Mouse (Mus musculus) adrenal gland (tissue): ENCODE results near the gene Cstad.

Source experiments
- intact Hi-C: fragments of 180-260 bp; cut with DNase I; formaldehyde crosslinking; loops from one replicate; pipeline ENCODE4 v1.15.1; 2025

Cstad gene

DNA sequence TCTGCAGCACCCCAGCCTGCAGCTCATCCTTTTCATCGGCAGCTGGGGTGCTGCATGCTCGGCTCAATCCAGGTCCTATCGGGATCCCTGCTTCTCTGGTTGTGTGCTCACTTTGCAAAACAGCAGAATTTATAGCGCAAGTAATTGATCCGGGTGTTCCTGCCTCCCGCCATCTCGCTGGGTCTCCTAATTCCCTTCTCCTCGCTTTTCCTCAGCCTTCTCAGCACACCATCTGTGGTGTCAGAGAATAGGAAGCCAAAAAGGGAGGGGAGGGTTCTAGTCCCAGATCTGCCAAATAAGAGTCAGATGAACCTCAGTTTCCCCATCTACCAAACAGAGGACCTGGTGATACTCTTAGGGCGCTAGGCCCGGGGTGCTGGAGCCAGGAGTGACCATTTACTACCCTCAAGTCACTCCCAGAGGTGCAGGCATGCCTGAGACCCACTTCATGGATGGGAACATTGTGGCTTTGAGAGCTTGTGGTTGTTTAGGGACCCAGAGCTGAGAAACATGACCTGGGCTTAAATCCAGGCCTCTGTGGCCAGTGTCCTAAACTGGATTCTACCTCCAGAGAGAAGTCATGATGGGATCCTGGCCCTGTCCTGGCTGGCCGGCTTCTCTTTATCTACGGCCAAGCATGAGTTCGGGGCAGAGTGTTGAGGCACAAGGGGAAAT lies 1.1 kb upstream of the Cstad start:
- intact Hi-C loops, result no loop called here

DNA sequence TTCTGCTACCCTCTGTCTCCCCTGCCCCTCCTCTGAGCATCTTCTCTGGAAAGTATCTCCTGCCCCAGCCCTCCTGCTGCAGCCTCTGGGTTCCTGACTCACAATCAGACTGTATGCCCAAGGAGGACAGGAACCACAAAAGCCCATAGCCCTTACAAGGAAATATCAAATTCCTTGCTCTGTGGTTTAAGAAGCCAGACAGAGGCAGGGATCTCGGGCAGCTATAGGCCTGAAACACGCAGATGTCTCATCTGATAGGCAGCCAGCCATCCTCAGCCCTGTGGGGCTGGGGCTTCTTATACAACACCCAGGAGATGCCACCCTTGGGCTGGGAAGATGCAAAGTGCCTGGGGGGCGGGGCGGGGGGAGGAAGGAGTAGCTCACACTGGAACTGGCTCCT lies 956 bp downstream of the Cstad start:
- intact Hi-C loops, result loop anchor here (5.0 kb wide), 1 partner anchor 197 kb away; no protein-coding TSS in a partner anchor

GRCm38 (mm10) chr2:30599621-30600020 lies 4.8 kb downstream of the Cstad start:
- intact Hi-C loops, result loop anchor here (5.0 kb wide), 2 partner anchors 58 to 193 kb away; no protein-coding TSS in a partner anchor

DNA sequence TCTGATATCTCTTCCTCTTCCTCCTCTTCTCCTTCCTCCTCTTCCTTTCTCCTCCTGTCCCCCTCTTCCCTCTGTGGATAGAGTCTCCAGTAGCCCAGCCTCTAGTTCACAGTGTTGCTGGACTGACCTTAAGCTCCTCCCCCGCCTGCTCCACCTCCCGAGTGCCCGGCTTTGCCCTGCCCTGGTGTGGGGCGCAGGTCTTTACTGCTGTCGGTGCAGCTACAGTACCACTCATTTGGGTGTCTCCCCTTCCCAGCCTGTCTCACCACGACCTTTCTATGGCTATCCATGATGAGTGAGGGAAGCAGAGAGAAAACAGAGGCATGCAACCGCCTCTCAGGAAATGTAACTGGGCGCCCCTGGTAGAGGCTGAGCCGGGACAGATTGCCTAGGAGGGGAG lies 5.5 kb downstream of the Cstad start:
- intact Hi-C loops, result loop anchor here (5.0 kb wide), 1 partner anchor 57 kb away; no protein-coding TSS in a partner anchor

GRCm38 (mm10) chr2:30600965-30601841 lies 6.4 kb downstream of the Cstad start:
- intact Hi-C loops, result loop anchor here (5.0 kb wide), 1 partner anchor 56 kb away; no protein-coding TSS in a partner anchor

GRCm38 (mm10) chr2:30602451-30602850 lies 7.6 kb downstream of the Cstad start:
- intact Hi-C loops, result loop anchor here (5.0 kb wide), 1 partner anchor 55 kb away; no protein-coding TSS in a partner anchor

DNA sequence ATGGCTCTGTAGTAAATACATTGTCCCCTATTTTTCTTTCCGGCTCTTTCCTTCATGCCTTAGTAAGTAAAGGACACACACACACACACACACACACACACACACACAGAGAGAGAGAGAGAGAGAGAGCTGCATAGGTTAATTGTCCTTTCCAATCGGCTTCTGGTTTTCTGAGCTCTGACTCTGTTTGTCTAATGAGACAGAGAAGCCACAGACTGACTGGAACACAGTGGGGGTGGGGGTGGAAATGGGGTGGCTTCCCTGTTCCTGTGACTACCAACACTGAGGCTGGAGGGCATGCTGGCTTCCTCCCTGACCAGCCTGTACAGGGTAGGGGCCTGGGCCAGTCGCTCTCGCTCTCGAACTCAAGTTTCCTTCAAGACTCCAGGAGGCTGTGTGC lies 8.9 kb downstream of the Cstad start:
- intact Hi-C loops, result loop anchor here (5.0 kb wide), 1 partner anchor 54 kb away; no protein-coding TSS in a partner anchor

DNA sequence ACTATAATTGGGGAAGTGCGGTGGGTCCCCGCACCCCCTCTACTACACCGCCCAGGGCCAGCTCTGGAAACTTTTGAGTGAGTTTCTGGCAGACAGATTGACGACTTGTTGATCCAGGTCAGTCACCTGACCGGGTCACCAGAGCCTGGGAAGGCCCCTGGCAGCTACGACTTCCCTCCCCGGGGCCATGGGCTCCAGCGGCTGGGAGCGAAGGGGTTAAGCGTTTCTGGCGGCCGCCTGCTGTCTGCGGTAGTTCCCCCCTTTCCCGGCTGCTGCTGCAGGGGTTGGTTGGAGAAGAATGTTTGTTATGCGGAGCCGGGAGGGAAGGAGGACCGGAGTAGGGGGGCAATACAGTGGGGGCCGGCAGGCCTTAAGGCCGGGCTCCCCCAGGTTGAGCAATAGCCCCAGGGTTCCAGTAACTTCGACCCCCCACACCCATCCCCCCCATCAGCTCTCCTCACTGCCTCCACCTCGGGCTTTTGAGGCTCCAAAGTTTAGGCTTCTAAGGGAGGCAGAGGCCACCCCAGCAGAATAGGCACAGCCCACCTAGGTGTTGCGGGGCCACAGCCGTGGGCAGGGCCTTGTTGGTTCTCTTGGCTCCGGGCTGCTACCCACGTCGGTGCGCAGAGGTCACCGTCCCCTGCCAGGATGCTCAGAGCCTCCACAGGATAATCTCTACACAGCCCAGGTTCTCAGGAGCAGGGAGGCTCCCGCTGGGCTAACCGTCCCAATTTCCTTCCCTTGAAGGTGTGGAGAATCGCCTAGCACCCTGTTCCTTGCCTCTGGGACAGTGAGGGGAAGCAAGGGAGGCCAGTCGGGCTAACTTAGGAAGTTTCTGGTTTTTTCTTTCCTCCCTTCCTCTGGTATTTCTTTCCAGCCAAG lies 10.3 kb downstream of the Cstad start:
- intact Hi-C loops, result loop anchor here (5.0 kb wide), 1 partner anchor 52 kb away; no protein-coding TSS in a partner anchor

- intact Hi-C loops, result no loop called here
Measured at GRCm38 (mm10) chr2:30605762-30606051, 10.9 kb downstream of the Cstad start.

DNA sequence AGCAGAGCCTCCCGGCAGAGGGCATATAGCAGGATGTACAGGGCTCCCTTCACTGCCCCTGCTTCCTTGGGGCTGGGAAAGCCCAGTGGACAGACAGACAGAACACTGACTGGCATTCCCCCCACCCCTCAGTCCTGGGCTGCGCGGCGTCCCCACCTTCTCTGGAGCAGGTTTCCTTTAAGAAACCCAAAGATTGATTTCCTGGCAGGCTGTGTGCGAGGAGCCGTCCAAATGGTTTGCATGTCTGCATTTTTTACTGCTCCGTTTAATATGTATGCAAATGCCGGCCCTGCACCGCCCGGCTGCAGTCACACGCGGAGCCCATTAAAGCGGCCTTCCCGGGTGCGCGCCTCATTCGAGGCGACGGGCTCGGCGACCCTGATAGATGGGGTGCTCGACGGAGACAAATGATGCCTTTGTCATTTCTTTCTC lies 11.8 kb downstream of the Cstad start:
- intact Hi-C loops, result no loop called here

- intact Hi-C loops, result no loop called here
Measured at GRCm38 (mm10) chr2:30607941-30608340, 13.1 kb downstream of the Cstad start.

DNA sequence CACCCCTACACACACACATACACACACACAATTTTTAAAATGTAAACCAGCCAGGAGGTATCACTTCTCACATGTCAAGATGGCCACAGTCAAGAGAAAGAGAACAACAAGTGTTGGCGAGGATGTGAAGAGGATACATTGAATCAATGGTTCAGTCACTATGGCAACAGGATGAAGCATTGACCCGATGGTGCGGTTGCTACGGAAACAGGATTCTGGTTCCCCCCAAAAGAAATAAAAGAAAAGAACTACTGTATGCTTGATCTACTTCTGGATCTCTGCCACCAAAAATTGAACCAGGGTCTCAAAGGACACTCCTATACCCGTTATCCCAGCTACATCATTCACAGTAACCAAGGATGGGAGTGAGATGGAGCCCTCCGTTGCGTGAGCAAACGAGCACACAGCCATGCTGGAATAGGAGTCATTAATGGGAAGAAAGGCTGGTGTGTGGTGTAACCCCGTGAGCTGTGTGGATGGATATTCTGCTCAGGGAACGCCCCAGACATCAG lies 13.9 kb downstream of the Cstad start:
- intact Hi-C loops, result no loop called here

GRCm38 (mm10) chr2:30613574-30613973 lies 18.7 kb downstream of the Cstad start:
- intact Hi-C loops, result no loop called here

DNA sequence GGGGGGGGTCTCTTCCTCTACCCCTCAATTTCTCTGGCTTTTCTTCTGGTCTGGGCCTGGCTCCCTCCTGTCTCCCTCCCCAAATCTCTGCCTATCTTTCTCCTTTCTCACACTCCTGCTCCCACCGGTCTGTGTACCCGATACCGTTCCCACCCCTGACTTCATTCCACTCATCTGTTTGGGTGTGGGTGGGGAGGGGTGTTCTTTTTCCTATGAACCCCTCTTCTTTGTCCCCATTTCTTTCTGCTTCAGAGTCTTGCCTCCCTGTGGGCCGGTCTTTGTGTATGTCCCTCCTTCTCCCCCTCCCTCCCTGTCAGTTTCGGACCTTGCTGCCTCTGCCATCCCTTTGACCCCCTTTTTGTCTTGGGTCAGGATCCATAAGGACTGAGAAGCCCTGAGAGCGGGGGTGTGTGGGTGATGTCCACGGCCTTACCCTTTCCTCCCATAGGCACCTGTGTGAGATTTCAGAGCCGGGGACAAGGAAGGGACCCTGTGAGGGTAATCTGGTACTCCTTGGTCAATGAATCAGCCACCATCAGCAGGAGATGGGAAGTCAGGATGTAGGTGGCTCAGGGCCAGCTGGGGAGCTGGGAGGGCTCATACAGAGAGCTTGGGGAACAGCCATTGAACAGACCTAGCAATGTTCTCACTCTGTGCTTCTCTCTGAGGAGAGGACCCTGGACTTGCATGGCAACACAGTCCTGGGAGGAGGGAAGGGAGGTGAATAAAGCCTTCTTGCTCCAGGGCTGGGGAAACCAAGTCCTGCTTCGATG lies 19.5 kb downstream of the Cstad start:
- intact Hi-C loops, result no loop called here

- intact Hi-C loops, result loop anchor here (5.0 kb wide), 1 partner anchor 36 kb away; no protein-coding TSS in a partner anchor
Measured at GRCm38 (mm10) chr2:30615869-30616268, 21.0 kb downstream of the Cstad start.

DNA sequence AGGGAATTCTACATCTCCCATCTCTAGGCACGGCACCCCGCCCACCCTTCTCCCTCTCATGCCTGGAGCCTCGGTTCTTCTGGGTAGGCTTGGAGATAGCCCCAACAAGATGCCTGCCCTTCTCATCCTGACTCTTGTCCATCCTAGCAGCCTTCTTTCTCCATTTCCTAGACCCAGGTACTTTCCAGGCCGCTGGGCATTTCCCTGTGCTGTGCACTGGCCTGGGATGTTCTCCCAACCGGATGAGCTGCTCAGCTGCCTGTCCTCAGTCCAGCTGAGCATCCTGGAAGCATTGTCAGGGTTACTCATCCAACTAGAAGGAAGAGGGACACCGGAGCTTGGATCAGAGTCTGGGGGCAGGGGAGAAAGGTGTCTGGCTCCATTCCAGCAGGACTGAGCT lies 21.6 kb downstream of the Cstad start:
- intact Hi-C loops, result loop anchor here (5.0 kb wide), 1 partner anchor 36 kb away; no protein-coding TSS in a partner anchor

DNA sequence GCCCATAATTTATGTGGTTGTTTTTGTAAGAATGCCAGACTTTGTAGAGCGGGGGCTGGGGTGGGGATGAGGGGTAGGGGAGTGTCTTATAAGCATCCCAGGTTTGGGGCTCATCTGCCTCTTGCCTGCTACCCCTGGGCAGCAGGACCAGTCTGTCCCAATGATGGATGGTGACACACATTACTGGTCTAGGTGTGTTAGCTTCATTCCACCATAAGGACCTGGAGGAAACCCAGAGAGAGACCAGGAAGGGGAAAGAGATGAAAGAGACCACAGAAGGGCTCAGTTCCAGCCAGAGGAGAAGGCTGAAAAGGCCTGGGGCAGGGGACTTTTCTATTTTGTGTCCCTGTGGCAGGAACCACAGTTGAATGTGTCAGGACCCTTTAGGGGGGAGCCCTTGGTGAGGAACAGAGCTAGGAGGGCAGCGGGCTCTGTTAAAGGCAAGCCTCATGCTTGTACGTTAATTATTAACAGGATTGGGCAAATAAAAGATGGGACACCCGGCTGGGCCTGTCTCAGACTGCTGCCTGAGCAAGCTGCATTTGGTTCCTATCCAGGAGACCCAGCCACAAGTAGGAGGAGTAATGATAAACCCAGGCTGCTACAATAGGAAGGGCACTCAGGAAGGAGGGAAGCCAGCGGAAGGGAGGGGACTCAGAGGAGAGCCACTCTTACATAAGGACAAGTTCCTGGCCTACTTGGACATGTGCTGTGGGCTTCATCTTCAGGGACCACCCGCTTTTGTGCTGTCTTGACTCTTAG lies 23.8 kb downstream of the Cstad start:
- intact Hi-C loops, result loop anchor here (5.0 kb wide), 1 partner anchor 34 kb away; no protein-coding TSS in a partner anchor

GRCm38 (mm10) chr2:30623873-30624272 lies 29.0 kb downstream of the Cstad start:
- intact Hi-C loops, result no loop called here

DNA sequence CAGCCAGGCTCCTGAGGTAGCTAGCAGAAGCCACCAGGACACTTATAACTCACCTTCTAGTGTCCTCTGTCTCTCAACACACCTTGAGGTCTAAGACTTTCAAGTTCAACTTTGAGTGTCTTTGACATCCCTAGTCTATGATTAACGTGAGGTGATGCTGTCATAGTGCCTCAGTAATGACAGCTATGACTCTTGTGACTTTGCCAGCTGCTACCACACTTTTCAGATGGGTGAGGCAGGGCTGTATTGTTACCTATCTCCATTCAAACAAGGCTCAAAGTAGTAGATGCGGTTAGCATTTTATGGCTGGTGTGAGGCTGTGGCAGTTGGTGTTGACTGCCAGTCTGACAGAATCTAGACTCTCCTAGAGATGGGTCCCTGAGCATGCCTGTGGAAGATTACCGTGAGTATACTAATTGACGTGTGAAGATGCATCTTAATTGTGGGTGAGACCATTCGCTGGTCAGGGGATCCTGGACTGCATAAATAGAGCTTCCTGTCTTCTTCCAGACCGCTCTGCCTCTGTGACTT lies 30.5 kb downstream of the Cstad start:
- intact Hi-C loops, result no loop called here
